Mouse (Mus musculus): ENCODE data around the gene Ccr10. TPM values are rescaled to one million over a fixed set of nuclear protein-coding genes. Genes with fewer than 3 reads are reported as not detected.

Ccr10 gene
- total RNA-seq, 2 experiments from 2014 or later = not detected

GRCm38 (mm10) chr11:101173631-101174388, 1.4 kb downstream of the Ccr10 start:
- ATAC-seq (replicated peaks; ENCODE audit: low FRiP score, poor library complexity, severe bottlenecking) = peak; percentile 80

DNA sequence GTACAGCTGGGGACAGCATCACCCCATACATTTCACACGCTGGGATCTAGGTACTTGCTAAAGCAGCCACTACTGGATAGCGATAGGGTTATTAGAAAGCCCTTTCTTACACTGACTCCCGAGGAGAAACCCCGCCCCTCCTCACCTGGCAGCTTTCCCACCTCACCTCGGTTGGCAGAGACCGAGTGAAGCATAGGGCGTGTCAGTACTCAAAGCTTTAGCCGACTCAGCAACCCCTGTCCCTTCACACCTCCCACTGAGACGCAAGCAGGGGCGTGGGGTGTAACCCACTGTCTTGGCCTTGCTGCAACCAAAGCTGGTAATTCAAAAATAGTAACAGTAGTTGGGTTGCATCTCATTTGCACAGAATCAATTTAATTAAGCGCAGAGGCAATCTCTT, 2.1 kb downstream of the Ccr10 start:
- ATAC-seq (replicated peaks; ENCODE audit: low FRiP score, poor library complexity, severe bottlenecking) = no peak

DNA sequence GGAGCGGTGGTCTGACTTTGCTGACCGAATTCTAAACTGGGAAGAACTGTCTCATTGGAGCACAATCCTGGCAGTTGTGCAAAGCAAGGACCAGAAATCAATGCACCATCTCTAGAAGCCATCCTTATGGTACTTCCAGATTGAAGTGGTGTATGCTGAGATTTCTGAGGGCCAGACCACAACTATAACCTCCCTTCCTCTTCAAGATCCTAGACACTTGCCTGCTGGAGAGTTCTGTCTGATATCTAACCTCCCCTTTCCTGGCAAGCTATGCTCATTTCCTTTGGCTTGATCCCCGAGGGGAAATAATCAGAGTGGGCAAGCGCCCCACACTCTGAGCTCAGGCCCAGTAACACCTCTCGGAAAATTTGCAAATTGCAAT, 2.8 kb downstream of the Ccr10 start:
- ATAC-seq (replicated peaks; ENCODE audit: low FRiP score, poor library complexity, severe bottlenecking) = no peak

- no peak for ATAC-seq (replicated peaks; ENCODE audit: low FRiP score, poor library complexity, severe bottlenecking)
Observed at GRCm38 (mm10) chr11:101171721-101172433, 3.4 kb downstream of the Ccr10 start.

- no peak for ATAC-seq (replicated peaks; ENCODE audit: low FRiP score, poor library complexity, severe bottlenecking)
Observed at GRCm38 (mm10) chr11:101170811-101171610, 4.2 kb downstream of the Ccr10 start, which contains the start of gene Plekhh3. Gene Plekhh3 (minus strand): TSS chr11:101171351.

- no peak for ATAC-seq (replicated peaks; ENCODE audit: low FRiP score, poor library complexity, severe bottlenecking)
Observed at GRCm38 (mm10) chr11:101170354-101170810, 4.9 kb downstream of the Ccr10 start, which contains the start of gene Cntnap1. Gene Cntnap1 (plus strand): TSS chr11:101170523.

GRCm38 (mm10) chr11:101169301-101170107, 5.7 kb downstream of the Ccr10 start:
- ATAC-seq (replicated peaks; ENCODE audit: low FRiP score, poor library complexity, severe bottlenecking) = no peak

GRCm38 (mm10) chr11:101168301-101168980, 6.8 kb downstream of the Ccr10 start:
- ATAC-seq (replicated peaks; ENCODE audit: low FRiP score, poor library complexity, severe bottlenecking) = no peak

- no peak for ATAC-seq (replicated peaks; ENCODE audit: low FRiP score, poor library complexity, severe bottlenecking)
Observed at GRCm38 (mm10) chr11:101167963-101168300, 7.3 kb downstream of the Ccr10 start.

DNA sequence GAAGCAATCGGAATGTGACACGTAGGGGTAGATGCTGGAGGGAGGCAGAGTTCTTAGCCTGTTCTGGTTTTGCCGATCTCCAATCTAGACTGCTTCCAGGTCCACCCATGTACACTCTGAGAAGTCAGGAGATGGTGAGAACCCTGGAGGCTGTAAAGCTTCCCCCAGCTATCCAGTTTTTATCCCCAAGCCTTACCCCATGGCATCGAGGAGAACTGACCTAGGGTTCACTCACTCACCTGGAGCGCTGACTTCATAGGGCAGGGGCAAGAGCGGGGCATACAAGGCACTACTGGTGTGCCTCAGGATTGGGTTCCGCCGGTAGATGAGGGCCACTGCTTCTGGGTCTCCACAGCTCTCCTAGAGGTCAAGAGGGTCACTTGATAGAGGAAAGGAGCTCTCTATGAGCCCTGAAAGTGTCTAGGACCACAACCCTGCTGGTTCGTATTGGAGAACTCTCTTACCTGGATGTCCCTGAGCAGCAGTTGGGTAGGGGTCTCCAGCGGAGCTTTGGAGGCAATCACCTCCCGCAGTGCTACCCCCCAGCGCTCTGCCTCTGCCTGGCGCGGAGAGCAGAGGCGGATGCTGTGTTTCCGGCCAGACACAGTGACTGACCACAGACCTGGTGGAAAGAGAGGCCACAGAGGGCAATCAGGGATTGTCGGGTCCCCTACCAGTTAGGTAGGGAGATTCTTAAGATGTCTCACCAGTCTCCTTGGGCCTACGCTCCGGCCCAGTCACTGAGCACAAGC, 7.9 kb downstream of the Ccr10 start:
- no peak for ATAC-seq (replicated peaks; ENCODE audit: low FRiP score, poor library complexity, severe bottlenecking)

GRCm38 (mm10) chr11:101166357-101166756, 8.9 kb downstream of the Ccr10 start:
- no peak for ATAC-seq (replicated peaks; ENCODE audit: low FRiP score, poor library complexity, severe bottlenecking)

GRCm38 (mm10) chr11:101164677-101165580, 10.3 kb downstream of the Ccr10 start:
- no peak for ATAC-seq (replicated peaks; ENCODE audit: low FRiP score, poor library complexity, severe bottlenecking)

DNA sequence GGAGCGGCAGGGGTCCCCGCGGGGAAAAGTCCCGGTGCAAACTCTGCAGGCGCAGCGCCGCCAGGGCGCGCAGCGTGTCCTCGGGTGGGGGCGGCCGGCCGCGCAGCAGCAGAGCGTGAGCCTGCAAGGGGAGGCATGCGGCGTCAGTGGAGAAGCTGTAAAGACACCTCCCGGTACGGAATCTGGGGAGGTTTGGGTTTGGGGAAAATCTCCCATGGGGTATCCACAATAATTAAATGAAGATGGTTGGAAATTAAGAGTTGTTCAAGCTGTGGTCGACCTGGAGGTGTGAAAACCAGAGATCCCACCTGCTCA, 10.9 kb downstream of the Ccr10 start:
- ATAC-seq (replicated peaks; ENCODE audit: low FRiP score, poor library complexity, severe bottlenecking) = no peak

DNA sequence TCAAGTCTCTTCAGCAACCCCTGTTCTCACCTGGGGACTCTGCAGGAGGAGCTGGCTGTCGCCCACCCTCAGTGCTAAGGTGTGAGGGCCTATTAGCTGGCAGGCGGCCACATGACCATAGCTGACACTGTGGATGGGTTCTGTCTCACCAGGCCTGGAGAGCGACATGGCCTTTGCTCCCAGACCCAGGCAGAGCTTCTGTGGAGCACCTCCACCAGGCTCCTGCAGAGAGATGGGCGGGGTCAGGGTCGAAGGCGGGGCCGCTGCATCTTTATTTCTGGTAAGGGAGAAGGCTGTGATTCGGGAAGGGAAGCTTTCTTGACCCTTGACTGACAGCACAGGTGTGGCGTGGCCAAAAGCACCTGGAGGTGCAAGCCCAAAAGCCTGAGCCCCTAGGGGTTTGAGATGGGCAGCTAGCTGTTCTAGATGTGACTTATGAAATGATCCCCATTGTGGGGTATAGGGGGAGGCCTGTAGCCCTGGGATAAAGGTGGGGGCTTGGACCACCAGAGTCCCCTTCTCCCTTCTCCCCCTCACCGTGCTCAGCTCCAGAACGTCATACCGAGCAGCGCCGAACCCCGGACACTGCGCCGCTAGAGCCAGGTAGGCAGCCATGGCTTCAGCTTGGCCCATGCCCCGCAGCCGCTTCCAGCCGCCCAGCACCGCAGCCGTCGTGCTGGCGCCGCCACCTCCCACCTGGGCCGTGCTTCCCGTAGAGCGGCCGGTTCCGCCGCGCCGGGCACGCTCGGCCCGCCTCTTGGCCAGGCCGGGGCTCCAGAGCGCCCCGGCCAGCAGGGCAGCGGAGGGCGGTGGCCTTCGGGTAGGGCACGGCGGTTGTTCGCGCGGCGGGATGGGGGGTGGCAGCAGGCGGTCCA, 11.5 kb downstream of the Ccr10 start:
- ATAC-seq (replicated peaks; ENCODE audit: low FRiP score, poor library complexity, severe bottlenecking) = no peak

GRCm38 (mm10) chr11:101162772-101163171, 12.5 kb downstream of the Ccr10 start:
- no peak for ATAC-seq (replicated peaks; ENCODE audit: low FRiP score, poor library complexity, severe bottlenecking)

DNA sequence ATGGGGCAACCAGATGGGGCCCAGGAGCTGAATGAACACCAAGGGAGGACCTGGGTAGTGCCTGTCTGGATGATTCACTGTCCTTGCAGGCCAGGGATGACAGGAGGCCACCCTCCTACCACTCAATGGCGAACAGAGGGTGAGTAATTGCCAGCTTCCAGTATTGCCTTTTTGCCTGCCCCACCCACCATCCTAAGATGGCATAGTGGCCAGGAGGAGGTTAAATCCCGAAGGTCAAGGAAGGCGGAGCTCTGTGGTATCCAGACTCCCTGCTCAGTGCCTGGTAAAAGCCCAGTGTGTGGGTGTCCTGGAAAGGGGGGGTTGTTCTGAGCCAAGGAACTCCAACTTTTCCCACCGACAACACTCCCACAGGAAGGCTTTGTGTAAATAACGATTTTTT, 12.9 kb downstream of the Ccr10 start:
- no peak for ATAC-seq (replicated peaks; ENCODE audit: low FRiP score, poor library complexity, severe bottlenecking)

DNA sequence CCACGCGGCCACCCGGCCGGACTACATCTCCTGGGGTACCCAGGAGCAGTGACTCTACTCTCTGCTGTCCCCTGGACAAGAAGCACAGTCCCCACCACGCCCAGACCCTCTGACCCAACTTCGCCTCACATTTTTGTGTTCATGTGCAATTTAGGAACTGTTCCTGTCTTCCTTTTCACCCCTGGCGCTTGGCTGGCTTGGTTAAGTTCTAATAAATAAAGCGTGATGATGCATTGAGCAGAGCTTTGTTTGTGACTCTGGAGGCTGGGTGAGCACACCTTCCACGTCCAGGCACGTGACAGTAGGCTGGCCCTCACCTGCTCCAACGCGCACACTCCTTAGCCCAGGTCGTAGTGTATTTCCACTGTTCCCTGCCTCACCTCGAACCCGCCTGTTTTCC, 13.7 kb downstream of the Ccr10 start:
- ATAC-seq (replicated peaks; ENCODE audit: low FRiP score, poor library complexity, severe bottlenecking) = no peak

Data from erythroid progenitor cell, adult 5-6 weeks (primary cell).